Comparison of ENCODE assay signal across 15 mouse cellular contexts in the genomic region with DNA sequence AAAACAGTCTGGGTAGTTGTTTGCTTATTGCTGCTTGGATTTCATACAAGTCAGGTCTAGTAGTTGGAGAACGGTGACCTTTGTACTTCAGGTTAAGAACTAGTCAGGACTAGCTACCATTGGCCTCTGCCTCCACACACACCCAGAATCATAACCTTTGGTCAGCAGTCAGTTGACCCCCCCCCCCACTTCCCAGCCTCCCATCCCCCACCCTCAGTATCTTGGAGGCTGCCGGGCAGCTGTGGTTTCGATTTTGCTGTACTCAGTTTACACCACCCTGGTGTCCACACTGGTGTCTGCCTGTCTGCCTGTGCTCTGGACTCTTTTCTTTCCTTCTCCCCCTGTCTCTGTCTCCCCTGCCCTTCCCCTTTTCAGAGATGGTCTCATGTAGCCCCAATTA.
DNase-seq lines count a peak whose midpoint lies in the region; ATAC-seq and TF ChIP-seq lines count a peak whose summit lies in the region.
"Had no signal": no experiment of that assay in that cellular context is flagged by ENCODE, and none has a peak within 500 bp of the region (broad histone marks: within the 10 kb centered on the region; RNA-seq: fewer than 3 reads in every experiment).

No protein-coding gene starts in this region.

- H3K9me3 ChIP-seq in stomach, embryonic 15.5 days = no peaks in the 10 kb centered on the region
- H3K9me3 ChIP-seq: forebrain, embryonic 15.5 days; hindbrain, embryonic 15.5 days had no signal

- TF ChIP-seq CTCF in liver, adult 2 months (IDR thresholded peaks at IDR 0.05; ENCODE audit: low read depth, low read length) = 0 out of 2 replicates have a peak, but pooled peaks have one; percentile 11

- peaks cover 22% of the 10 kb centered on the region for H3K4me1 ChIP-seq in liver, adult 2 months (ENCODE audit: control insufficient read depth, insufficient read depth, low read length)
- 0 out of 2 replicates have a peak, but pooled peaks cover 5% of the 10 kb centered on the region for H3K4me1 ChIP-seq in stomach, embryonic 15.5 days
- H3K4me1 ChIP-seq: hindbrain, embryonic 15.5 days had no signal

- WGBS in liver, adult 2 months = 7% methylated on average over 3 of the region's 3 CpGs
- 46% methylated on average over 3 of the region's 3 CpGs for WGBS in stomach, embryonic 15.5 days

- no peak overlapping the region for H3K4me3 ChIP-seq in liver, adult 2 months (ENCODE audit: insufficient read depth, low read depth, low read length)
- no peak overlapping the region for H3K4me3 ChIP-seq in stomach, embryonic 15.5 days (replicated peaks)
- H3K4me3 ChIP-seq: forebrain, embryonic 15.5 days; hindbrain, embryonic 15.5 days; myocyte had no signal

- peak overlapping the region; percentile 59 for H3K27ac ChIP-seq in liver, adult 2 months (replicated peaks; ENCODE audit: insufficient read depth, low read depth, low read length)
- H3K27ac ChIP-seq in stomach, embryonic 15.5 days = peak overlapping the region; percentile 16; the same call in 1 of the 2 replicates
- H3K27ac ChIP-seq: forebrain, embryonic 15.5 days; hindbrain, embryonic 15.5 days had no signal

- peaks cover 6% of the 10 kb centered on the region; the same call in 1 of the 2 replicates for H3K36me3 ChIP-seq in liver, adult 2 months (ENCODE audit: control insufficient read depth, insufficient read depth, low read length)
- no peaks in the 10 kb centered on the region for H3K36me3 ChIP-seq in stomach, embryonic 15.5 days
- H3K36me3 ChIP-seq: forebrain, embryonic 15.5 days; hindbrain, embryonic 15.5 days had no signal

- peaks cover 6% of the 10 kb centered on the region; the same call in 1 of the 2 replicates for H3K79me2 ChIP-seq in liver, adult 2 months (ENCODE audit: control insufficient read depth, insufficient read depth, low read length)

- peak overlapping the region; percentile 40; the same call in 1 of the 2 replicates for H3K9ac ChIP-seq in liver, adult 2 months (ENCODE audit: low read depth, low read length)
- no peak overlapping the region for H3K9ac ChIP-seq in stomach, embryonic 15.5 days
- H3K9ac ChIP-seq: forebrain, embryonic 15.5 days; hindbrain, embryonic 15.5 days had no signal

- ATAC-seq in stomach, embryonic 15.5 days (ENCODE audit: insufficient read depth, low FRiP score, low read depth) = peak; percentile 52
- ATAC-seq: activated CD4-positive, CD25-positive, alpha-beta regulatory T cell, adult 4 months; forebrain, embryonic 15.5 days had no signal

- TF ChIP-seq POLR2A in liver, adult 2 months (IDR thresholded peaks at IDR 0.05; ENCODE audit: extremely low read depth, insufficient read depth, low read length) = no peak

- no peak overlapping the region for H3K4me2 ChIP-seq in stomach, embryonic 15.5 days
- H3K4me2 ChIP-seq: forebrain, embryonic 15.5 days; hindbrain, embryonic 15.5 days had no signal

- no peaks in the 10 kb centered on the region for H3K27me3 ChIP-seq in liver, adult 2 months (ENCODE audit: control insufficient read depth, insufficient read depth, low read length)
- H3K27me3 ChIP-seq in stomach, embryonic 15.5 days (replicated peaks) = no peaks in the 10 kb centered on the region
- H3K27me3 ChIP-seq: CH12.LX; forebrain, embryonic 15.5 days; hindbrain, embryonic 15.5 days had no signal

- peak; percentile 8 for DNase-seq in embryo, embryonic 9.5 days (ENCODE audit: extremely low spot score)
- no peak for DNase-seq in embryo, embryonic 10 days (ENCODE audit: low spot score)
- peak; percentile 85 for DNase-seq in kidney, adult 9 months
- DNase-seq in liver, adult 2 months (ENCODE audit: extremely low read depth, low read depth, low spot score) = peak; percentile 99
- DNase-seq in gastrocnemius, adult 8-10 months (ENCODE audit: low spot score in 2 of 2) = no peak
- no peak for DNase-seq in cerebellum, adult 9-10 months
- no peak for DNase-seq in frontal cortex, postnatal 36 days (ENCODE audit: low spot score in 2 of 2)
- DNase-seq: right cerebral cortex, adult 18-20 months; thymus, adult 2 months had no signal

Comparison
In these comparisons a context has a peak if more than half of its experiments do, and no peak if none do; other contexts are left out.
1. DNase-seq: peak in embryo, embryonic 9.5 days (single experiment), kidney, adult 9 months (single experiment) and liver, adult 2 months (single experiment); none in embryo, embryonic 10 days (single experiment), gastrocnemius, adult 8-10 months (0 of 2), cerebellum, adult 9-10 months (single experiment) and frontal cortex, postnatal 36 days (0 of 2).